Mouse (Mus musculus): Measurements from ENCODE around the gene Ptprr.

DNA sequence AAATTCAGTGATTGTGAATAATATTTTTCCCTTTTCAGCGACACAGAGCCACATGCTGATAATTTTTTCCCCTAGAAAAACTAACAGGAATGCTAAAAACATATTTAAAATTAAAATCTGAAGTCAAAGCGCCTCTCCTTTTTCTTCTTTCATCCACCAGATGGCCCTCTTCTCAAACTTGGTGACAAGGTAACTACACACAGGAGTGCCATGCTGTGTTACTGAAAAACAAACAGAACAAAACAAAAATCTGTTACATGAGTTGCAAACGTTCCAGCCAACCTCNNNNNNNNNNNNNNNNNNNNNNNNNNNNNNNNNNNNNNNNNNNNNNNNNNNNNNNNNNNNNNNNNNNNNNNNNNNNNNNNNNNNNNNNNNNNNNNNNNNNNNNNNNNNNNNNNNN lies 66.0 kb downstream of the Ptprr start:
- TF ChIP-seq CTCF (conservative IDR thresholded peaks at IDR 0.05; ENCODE audit: low read length) = peak; percentile 30
- no peak for TF ChIP-seq NANOG (IDR thresholded peaks at IDR 0.05; ENCODE audit: borderline replicate concordance, low read length)
- no peak for TF ChIP-seq POU5F1 (IDR thresholded peaks at IDR 0.05; ENCODE audit: borderline replicate concordance, low read length)

All from E14TG2a.4 (cell line).